Mouse (Mus musculus) spleen, postnatal 10 days (tissue): ENCODE measurements around the gene Flad1.

Experiments used
- DNase-seq, 2 experiments: peaks; one replicate each; pipeline ENCODE4 v3.0.0; 2021 to 2022; ENCODE audit warnings: low spot score in 2 of 2

Flad1 gene

DNA sequence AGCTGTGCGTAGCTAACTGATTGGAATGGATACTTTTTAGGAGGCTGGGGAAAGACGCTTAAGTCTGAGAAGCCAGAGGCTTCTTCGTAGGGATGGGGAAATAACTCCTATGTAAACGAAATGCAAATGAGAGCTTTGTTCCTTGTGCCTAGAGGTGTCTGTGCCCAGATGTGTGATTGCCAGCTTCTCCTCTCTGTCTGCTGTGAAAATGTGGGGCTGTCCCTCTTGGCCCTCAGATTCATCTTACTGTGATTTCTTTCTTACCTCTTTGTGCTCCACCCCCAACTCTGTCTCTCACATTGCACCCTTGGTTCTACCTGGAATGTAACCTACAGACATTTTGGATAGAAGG, 15.0 kb downstream of the Flad1 start:
- DNase-seq, result peak in 1 of 2 experiments; percentile 15

DNA sequence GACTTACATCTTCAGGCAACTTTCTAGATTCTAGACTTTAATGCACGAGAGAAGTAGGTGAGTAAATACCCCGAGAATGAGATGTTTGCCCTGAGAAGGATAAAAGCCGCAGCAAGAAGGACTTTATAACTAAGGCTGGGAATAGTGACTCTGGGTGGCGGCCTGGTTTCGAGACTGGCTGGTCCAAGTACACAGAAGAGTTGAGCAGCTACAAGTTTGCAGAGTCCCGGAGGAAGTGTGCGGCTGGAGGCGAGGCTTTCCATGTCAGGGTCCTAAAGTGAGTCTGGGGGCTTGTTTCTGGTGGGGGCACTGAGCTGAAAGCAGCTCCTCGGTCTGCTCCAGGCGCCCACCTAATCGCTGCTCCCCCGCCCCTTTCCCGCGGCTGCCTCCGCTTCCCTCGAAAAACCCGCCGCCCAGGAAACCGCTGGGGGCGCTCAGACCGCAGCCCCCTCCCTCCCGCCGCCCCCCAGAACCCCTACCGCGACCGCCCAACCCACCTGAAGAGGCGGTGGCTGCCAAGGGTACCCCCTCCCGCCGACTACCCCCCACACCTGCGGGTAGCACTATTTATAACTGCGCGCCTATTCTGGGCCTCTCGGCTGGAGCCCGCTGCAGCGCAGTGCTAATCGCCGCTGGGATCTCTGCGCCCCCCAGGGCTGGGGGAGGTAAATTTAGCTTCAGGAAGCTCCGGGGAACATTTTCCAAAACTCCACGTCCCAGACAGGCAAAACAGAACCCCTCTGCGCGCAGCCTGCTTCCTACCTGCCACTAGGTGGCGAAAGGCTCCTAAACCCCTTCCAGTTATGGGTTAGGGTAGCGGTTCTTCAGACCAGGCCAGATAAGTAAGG, 15.6 kb downstream of the Flad1 start:
- DNase-seq, result peak; percentile 60 to 70

DNA sequence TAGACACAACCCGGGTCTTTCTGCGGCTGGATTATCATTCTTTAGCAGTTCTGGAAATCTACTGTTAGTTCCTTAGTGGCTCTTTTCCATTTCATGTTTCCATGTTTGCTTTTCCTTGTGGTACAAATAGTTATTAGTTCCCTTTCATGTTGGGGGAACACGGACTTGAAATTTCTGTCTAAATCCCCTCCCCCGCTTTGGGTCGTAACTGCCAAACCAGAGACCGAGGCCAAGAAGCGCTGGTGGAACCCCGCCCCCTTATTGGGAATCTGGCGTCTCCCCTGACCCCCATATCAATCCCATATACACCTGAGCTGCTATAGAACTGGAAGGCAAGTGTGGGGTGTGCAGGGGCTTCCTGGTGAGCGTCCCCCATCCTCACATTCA, 16.3 kb downstream of the Flad1 start:
- peak in 1 of 2 experiments; percentile 24 for DNase-seq

DNA sequence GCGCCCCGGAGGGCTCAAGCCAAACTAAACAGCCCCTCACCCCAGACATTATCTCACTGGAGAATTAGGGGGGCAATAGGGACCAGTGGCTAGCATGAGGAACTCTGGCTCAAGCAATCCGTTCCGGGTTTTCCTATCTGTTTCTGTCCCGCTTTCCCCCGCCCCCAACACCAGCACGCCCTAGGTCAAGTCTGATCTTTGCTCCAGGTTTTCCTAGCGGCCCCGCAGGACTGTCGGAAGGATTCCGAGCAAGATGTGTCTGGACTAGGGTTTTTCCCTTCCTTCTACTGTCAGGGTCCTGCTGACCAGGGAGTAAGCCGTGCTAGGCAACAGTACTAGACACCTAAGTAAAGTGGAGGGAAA, 16.8 kb downstream of the Flad1 start:
- DNase-seq, result peak; percentile 63 to 82

DNA sequence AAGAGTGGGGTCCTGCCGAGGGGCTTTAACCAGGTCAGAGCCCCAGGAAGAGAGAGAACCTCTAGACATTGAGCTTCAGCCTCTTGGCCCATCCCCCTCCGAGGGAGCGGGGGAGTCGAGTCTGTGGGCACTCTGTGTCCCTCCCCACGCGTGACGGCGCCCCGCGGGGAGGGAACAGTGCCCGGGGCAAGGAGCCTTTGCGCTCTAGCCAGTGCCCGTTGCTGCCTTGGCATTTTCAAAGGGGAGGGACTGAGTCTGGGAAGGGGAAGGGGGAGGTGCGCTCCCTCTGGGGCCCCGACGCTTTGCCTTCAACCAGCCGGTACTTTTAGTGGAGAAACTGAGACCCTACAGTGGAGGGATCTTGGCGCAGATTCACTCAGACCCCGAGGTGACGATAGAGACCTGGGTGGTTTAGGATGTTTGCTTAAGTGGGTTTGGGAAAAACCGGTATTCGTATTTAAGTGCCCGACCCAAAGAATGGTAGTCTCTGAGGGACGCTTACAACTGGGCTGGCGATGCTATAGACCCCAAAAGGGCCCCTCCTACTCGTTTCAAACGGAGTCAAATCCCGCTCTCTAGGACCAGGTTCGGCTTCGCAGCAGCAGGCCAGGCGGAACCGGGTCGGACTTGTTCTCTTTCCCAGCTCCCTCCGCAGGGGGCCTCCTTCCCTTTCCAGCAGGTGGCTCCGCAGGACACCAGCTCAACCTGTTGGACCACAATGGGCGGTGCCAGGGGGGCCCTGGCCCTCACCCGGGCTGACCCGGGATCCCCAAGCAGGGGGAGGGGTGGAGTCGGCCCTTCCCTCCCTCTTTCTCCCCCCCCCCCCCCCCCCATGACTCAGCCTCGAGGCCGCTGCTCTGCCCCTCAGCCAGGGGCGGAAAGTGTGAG, 17.4 kb downstream of the Flad1 start, which contains the start of gene Zbtb7b:
Gene Zbtb7b (minus strand): TSS at position 771 of the 888 bp plus-strand sequence.
- DNase-seq, result peak; percentile 70 to 71

DNA sequence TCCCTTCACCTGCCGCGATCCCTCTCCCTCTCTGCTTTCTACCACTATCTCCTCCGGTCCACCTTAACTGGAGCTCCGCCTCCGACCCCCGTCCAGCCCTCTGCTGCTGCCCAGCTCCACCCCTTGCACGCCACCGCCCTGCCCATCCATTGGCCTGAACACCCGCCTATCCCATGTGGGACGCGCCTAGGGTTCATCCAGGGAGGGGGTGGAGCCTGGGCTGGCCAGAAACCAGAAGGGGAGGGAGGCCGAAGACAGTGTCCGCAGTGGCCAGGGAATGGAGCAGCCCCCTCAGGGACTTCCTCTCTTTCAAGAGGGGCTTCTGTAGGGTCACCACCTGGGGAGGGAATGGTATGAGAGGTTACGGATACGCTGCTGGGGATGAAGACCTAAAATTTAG, 18.1 kb downstream of the Flad1 start:
- DNase-seq, result peak; percentile 86 to 96

DNA sequence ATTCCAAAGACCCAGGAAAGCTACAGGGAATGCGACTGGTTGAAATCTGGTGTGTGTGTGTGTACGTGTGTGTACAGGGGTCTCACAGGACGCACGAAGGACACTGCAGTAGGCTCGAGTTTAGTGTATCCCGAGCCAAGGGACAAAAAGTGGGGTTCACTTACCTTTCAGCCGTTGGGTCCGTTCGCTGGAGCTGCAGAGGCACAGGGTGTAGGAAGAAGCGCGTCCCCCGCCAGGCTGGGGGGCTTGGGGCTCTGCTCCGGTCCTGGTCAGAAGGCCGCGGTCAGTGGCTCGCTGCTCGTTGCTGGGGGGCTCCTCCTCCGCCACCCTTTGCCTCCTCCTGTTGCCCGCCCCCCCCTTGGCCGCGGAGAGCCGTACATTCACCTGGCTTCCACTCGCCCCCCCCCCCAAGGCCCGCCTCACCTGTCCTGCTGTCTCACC, 18.8 kb downstream of the Flad1 start:
- peak; percentile 43 to 45 for DNase-seq

DNA sequence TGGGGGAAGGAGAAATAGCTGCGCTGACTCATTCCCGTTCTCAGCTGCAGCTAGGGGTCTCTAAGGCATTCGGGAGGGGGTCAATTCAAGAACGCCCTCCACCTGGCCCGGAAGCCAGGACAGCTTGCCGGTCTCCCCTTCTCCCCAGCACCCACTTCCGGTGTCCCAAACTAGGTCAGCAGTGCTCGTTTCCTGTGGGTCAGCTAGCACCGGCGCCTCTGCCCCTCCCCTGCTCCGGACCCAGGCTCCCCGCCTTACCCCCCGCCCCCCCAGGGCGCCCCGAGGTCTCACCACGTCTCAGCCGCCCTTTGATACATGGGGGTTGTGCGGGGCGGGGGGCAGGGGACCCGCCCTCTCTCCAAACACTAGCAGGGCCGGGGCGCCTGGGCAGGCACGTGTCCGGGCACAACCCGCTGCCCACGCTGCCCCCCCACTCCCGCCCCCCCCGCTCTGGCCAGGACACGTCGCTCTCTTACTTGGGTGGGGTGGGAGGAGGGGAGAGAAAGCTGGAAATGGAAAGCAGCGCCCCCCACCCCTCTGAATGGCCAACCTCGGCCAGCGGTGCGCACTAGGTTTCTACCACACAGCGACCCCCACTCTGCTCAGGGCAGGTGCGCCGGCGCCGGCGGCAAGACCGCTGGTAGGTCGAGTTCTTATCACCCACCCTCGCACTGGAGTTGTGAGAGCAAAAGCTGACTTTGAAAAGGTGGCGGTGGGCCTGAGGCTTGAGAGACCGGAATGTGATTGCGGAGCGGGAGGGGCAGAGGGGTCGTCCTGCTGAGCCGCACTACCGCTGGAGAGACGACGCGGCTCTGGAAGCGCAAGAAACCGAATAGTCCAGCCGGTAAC, 19.8 kb downstream of the Flad1 start:
- peak; percentile 36 to 49 for DNase-seq

DNA sequence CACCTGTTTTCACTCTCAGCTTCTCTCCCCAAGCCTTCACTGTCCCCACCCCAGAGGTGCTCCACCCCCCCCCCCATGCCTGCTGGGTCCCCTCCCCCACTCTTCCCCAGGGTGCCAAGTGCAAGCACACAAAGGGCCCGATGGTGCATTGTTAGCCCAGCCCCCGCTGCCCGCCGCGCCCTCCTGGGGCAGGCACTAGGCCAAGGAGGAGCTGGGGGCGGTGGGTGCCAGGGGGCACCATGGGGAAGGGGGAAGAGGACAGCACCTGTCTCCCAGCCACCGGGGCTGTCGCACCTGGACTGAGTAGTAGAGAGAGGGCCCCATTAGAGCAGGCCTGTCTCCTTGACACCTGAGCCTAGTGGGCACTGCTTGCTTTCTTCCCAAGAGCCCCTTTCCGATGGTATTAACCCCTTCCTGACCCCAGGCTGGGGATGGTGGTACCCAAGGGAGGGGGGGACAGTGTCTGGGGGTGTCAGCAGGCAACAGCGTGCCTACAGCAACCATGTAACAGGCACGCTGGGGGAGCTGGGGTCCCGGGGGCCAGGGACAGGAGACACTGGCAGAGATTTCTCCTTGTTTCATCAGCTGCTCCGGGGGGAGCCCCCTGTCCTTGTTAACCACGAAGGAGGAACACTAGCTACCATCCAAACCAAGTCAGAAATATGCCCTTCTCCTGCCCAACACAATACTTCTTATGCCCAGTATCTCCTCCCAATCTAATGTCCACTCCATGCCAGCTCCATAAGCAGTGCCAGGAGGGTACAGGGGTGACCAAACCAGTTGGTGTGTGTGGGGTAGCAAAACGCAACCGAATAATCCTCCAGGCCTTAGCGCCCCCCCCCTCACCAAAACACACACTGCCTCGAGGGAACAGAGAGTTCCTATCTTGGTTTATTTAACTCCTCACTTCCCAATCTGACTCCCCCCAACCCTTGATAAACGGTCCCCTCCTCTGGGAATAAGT, 20.7 kb downstream of the Flad1 start:
- DNase-seq, result peak; percentile 31 to 54

DNA sequence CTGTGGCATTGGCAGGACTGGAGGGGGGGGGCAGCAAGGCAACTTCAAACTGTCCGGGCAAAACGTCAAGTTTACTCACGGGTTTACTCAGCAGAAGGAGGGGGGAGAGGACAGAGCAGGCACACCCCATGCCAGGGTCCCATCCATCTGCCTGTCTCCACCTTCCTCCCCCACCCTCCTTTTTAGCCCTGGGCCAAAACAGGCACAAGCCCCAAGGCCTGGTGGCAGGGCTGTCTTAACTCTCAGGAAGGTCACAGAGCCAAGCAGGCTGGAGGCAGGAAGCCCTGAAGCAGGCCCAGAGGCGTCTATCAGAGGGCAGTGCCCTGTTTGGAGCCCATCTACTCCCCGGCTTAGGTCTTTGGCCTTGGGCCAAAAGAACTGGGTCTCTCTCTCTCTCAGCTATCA, 21.6 kb downstream of the Flad1 start:
- peak; percentile 33 to 45 for DNase-seq

DNA sequence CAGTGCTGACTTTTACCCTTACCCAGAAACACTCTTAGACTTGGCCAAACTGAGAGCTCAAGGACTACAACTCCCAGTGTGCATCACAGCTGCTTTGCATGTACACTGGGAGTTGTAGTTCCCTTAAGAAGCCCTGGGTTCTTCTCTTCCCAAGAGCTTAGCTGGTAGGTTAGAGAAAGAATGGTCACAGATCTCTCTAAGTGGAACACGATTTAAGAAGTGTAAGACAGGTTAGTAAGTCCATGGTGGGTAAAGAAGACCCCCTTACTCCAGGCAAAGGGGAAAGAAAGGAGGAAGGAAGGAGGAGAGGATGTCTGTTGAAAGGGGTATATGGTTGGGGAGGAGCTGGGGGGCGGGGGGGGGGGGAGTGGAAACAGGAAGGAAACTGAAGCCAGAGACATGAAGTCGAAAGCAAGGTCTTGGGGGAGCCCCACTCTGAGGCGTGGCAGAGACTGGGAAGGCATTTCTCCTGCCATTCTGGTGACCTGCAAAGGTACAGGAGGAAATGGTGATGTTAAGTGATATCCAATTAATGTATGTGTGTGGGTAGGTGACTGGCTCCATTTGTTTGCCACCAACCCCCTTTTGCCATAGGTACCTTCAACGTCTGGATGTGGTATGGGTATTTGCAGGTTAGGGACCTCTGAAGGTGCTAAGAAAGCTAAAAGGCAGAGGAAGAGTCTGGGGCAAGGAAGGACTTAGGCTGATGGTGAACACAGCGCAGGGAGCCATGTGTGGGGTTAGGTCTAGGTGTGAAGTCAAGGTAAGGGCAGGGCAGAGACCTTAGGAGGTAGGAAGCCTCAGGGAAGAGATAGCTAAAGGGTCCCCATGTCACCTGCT, 22.5 kb downstream of the Flad1 start:
- DNase-seq, result peak; percentile 31 to 60

DNA sequence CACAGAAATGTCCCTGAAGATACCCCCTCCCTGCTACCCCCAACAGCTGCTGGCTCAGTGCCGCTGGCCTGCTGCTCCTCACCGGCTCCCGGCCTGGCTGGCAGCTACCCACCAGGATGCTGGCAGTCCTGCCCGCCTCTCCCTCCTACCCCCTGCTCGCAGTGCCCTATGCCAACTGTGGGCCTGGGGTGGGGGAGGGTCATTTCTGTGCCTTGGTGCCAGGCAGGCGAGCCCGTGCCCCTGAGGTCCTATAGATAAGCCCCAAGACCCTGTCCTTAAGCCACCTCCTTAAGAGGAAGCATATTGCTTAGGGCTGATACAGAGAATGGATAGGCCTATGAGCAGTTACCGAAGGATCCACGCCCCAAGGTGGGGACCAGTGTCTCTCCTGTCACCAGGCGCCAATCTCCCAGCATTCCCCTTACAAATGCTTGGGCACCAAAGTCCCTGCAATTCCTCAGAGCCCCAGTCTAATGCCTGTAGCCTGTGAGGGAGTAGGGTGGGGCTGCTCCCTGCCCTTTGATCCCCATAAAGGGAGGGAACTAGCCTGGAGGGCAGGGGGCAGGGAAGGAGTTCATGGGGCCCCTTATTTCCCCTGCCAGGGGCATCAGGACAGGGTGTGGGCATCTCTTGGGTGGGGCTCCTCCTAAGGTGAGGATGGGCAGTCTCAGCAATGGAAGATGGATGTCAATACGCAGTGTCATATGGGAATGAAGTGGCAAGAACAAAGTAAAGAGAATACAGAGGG, 23.4 kb downstream of the Flad1 start:
- peak; percentile 34 to 38 for DNase-seq

DNA sequence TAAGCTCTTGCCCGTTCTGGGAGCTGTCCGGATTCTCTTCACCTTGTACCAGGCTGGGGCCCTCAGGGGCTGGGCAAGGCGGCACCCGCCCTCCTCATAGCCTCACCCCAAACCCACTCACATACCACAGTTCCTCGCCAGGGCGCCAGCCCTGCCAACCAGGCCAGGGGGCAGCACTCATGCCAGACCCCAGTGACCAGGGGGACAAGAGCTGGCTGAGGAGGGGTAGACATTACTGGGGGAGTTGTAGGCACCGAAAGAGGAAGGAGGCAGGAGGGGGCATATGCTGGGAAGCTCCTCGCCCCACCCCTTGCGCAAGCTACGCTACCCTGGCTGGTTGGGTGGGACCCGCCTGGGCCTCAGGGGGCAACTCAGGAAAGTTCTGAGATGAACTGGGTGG, 24.0 kb downstream of the Flad1 start:
- peak; percentile 37 to 40 for DNase-seq

DNA sequence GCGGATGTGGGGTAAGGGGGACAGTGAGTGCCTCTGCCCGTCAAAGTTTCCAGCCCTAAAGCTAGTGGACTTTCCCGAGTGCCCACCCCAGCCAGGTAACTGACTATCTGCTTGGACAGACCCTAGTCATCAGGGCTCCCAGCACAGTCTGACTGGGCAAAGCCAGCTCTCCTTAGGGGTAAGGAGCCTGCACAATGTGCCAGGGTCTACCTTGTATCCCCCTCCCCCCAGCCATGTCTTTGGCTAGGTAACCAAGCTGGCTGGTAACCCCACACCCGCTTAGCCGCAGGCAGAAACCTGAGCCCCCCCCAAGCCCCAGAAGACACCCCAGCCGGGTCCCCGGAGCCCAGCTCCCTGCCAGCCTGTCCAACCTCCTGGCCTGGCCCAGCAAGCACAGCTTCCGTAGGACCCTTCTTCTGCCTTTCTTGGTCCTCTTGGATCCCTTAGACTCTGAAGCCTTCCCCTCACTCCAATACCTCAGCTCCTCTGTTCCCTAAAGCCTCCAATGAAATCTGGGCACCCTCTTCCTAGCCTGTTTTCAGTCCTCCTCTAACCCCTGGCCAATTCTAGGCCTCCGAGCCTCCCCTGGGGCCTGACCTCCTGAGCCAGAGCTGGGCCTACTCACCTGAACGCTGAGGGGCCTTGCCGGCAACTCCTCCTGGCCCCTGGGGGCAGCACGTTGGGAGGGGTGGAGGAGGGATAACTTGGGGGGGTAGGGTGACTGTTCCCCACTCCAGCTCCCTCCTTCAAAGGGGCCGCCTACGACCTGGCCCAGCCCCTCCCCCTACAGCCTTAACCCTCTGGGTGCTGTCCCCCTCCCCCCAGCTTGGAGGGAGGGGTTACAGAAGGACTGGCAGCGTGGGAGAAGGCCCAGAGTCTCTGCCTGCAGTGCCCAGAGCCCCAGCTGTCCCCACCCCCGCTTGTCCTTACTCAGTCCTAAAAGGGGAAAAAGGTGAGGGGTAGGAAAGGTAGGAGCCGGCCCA, 24.9 kb downstream of the Flad1 start:
- peak; percentile 26 to 32 for DNase-seq

DNA sequence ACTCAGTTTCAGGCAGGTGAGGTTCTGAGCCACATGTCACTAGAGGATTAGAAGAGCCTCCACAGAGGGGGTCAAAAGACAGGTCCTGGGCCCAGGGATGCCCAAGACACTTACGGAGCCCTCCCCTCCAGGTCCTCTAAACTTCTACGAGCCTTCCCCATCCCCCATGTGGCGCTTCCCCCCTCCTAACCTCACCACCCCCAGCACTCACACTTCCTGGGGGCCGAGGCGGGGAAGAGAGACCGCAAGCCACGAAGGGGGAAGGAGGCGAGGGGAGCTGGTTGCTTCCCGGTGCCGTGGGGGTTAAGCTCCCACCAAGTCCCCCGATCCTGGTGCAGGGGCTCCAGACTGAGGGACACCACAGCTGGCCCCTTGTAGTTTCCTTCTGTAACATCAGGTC, 26.2 kb downstream of the Flad1 start:
- peak; percentile 22 to 26 for DNase-seq

DNA sequence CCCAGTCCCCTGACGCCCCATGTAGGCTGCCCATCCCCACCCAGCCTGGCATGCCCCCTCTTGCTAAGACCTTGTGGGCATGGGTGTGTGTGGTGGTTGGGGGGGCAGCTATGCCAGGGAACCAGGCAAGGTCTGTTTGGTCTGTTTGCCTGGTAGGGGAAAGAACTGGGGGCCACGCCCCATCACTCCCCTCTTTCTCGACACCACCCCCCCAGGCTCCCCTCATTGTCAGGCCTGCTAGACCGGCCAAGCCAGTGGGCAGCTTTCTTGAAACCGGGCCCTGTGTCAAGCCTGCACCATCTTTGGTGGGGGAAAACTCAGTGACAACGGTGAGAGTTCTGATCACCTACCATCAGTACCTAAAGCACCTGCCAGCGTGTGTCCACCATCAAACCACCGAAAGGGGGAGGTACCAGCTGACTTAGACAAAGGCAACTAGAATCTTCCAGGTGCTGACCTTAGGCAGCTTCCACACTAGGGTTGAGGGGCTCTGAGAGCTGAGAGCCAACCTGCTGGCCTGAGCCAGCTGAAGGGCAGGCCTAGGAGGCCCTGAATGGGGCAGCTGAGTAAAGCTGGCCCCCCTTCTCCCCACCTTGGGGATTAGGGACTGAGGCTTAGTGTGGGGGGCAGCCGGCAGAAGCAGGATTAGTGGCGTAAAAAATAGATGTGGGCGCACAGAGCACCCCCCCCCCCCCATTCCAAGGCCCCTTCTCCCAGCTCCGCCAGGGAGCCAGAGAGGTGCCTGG, 27.2 kb downstream of the Flad1 start:
- peak in 1 of 2 experiments; percentile 13 for DNase-seq
